Mouse (Mus musculus) brown adipose tissue, adult 24 weeks (tissue): Measurements from ENCODE around the gene Ppif. TPM values are rescaled to one million over a fixed set of nuclear protein-coding genes. Genes with fewer than 3 reads are reported as not detected.

ENCODE experiments used
- H3K27ac ChIP-seq: fragments of 200-500 bp; replicated peaks from 2 replicates; pipeline ENCODE4 v1.5.1; 2012; ENCODE audit warnings: low read depth, mild to moderate bottlenecking, low read length
- H3K4me1 ChIP-seq: fragments of 200-500 bp; 2 replicates; pipeline ENCODE4 v1.6.1; 2012; ENCODE audit warnings: low read length, mixed read lengths; ENCODE audit not compliant: control insufficient read depth, insufficient read depth, insufficient read length
- H3K4me3 ChIP-seq: fragments of 200-500 bp; 2 replicates; pipeline ENCODE4 v1.5.1; 2012; ENCODE audit warnings: low read depth, mild to moderate bottlenecking, low read length, moderate library complexity; ENCODE audit not compliant: insufficient read depth
- polyA plus RNA-seq: library from polyadenylated mRNA; stranded (reverse); fragments of >200 nt; gene quantifications from 2 replicates; pipeline ENCODE4 v1.2.4, GENCODE M21; 2012; ENCODE audit not compliant: missing spikeins, insufficient read depth, insufficient read length

Ppif gene
- polyA plus RNA-seq, 1 experiment = 67.7 TPM

- H3K4me3 ChIP-seq = no peak overlapping the region
- no peak overlapping the region for H3K27ac ChIP-seq
- H3K4me1 ChIP-seq = peaks cover 27% of the 10 kb centered on the region
Measured at GRCm38 (mm10) chr14:25739957-25740565, 46.1 kb downstream of the Ppif start.

GRCm38 (mm10) chr14:25741211-25741610 lies 47.3 kb downstream of the Ppif start:
- Histone ChIP-seq H3K4me1 (peaks cover 16% of the 10 kb centered on the region), H3K27ac (no peak overlapping the region), H3K4me3 (no peak overlapping the region)

GRCm38 (mm10) chr14:25741840-25742367 lies 48.0 kb downstream of the Ppif start:
- H3K4me1 ChIP-seq = peaks cover 14% of the 10 kb centered on the region
- no peak overlapping the region for H3K4me3 ChIP-seq
- no peak overlapping the region for H3K27ac ChIP-seq

- Histone ChIP-seq H3K27ac (no peak overlapping the region), H3K4me3 (no peak overlapping the region), H3K4me1 (peaks cover 9% of the 10 kb centered on the region)
Measured at GRCm38 (mm10) chr14:25742943-25743342, 49.0 kb downstream of the Ppif start.

- Histone ChIP-seq H3K27ac (no peak overlapping the region), H3K4me3 (no peak overlapping the region), H3K4me1 (peaks cover 21% of the 10 kb centered on the region)
Measured at GRCm38 (mm10) chr14:25745365-25746184, 51.6 kb downstream of the Ppif start.

- Histone ChIP-seq H3K4me1 (peaks cover 21% of the 10 kb centered on the region), H3K27ac (no peak overlapping the region; the same call in 1 of the 2 replicates)
Measured at GRCm38 (mm10) chr14:25746371-25746770, 52.4 kb downstream of the Ppif start.

GRCm38 (mm10) chr14:25746971-25747945 lies 53.3 kb downstream of the Ppif start:
- Histone ChIP-seq H3K4me3 (no peak overlapping the region), H3K4me1 (peaks cover 21% of the 10 kb centered on the region), H3K27ac (no peak overlapping the region)

More at GRCm38 (mm10) chr14:25746371-25746770, 52.4 kb downstream of the Ppif start:
- H3K4me3 ChIP-seq = no peak overlapping the region

GRCm38 (mm10) chr14:25747996-25748756 lies 54.2 kb downstream of the Ppif start:
- H3K27ac ChIP-seq = 0 out of 2 replicates have a peak overlapping the region, but pooled peaks have one; percentile 6
- no peak overlapping the region for H3K4me3 ChIP-seq
- H3K4me1 ChIP-seq = peaks cover 21% of the 10 kb centered on the region

GRCm38 (mm10) chr14:25749143-25749909 lies 55.4 kb downstream of the Ppif start:
- no peak overlapping the region for H3K4me3 ChIP-seq
- H3K27ac ChIP-seq = peak overlapping the region; percentile 70
- H3K4me1 ChIP-seq = peaks cover 25% of the 10 kb centered on the region

Other genes starting within 250 kb of the Ppif start
- gene Zmiz1, start 235.0 kb upstream of the Ppif start, polyA plus RNA-seq = 15.0 and 17.0 TPM in 2 replicates
- 29.0 and 42.1 TPM in 2 replicates for gene Zcchc24, start 74.9 kb downstream of the Ppif start, polyA plus RNA-seq
- 33.6 and 35.3 TPM in 2 replicates for gene Anxa11, start 148.0 kb downstream of the Ppif start, polyA plus RNA-seq
- 2.8 and 6.4 TPM in 2 replicates for gene Plac9a, start 208.9 kb downstream of the Ppif start, polyA plus RNA-seq
- 3.9 and 4.5 TPM in 2 replicates for gene Tmem254a, start 233.5 kb downstream of the Ppif start, polyA plus RNA-seq
- not detected in 2 replicates for gene Cphx1, start 244.2 kb downstream of the Ppif start, polyA plus RNA-seq